Mouse (Mus musculus): ENCODE data around the gene Borcs5. TPM values are rescaled to one million over a fixed set of nuclear protein-coding genes. Genes with fewer than 3 reads are reported as not detected.

Borcs5 gene
- polyA plus RNA-seq, 1 experiment from 2014 or later = 17.6 TPM

DNA sequence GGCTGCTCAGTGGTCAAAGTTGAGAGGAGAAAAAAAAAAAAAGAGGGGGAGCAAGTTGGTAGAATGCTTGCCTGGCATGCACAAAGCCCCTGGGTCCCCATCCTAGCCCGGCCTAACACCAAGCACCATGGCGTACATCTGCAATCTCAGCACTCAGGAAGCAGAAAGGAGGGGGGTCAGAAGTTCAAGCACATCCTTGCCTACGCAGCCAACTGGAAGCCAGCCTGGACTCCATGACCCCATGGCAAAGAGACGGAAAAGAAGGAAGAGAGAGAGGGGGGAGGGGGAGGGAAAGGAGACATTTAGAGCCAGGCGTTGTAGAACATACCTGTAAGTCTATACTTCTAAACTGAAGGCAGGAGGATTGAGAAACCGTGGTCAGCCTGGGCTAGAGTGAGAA lies 32.8 kb upstream of the Borcs5 start:
- no peak for ATAC-seq
- Histone ChIP-seq H3K36me3 (ENCODE audit: control insufficient read depth, insufficient read depth, low read length) (no peaks in the 10 kb centered on the region), H3K27ac (ENCODE audit: low read length) (no peak overlapping the region), H3K9me3 (ENCODE audit: control insufficient read depth, low read length) (no peaks in the 10 kb centered on the region), H3K4me3 (ENCODE audit: low read length) (no peak overlapping the region), H3K4me1 (ENCODE audit: control insufficient read depth, insufficient read depth, low read length) (peaks cover 9% of the 10 kb centered on the region; the same call in 1 of the 2 replicates), H3K4me2 (ENCODE audit: low read depth, low read length) (no peak overlapping the region), H3K27me3 (replicated peaks; ENCODE audit: control insufficient read depth, insufficient read depth, low read length) (no peaks in the 10 kb centered on the region), H3K9ac (ENCODE audit: low read depth, low read length) (no peak overlapping the region)
- WGBS = 55% methylated on average over 6 of the region's 6 CpGs

DNA sequence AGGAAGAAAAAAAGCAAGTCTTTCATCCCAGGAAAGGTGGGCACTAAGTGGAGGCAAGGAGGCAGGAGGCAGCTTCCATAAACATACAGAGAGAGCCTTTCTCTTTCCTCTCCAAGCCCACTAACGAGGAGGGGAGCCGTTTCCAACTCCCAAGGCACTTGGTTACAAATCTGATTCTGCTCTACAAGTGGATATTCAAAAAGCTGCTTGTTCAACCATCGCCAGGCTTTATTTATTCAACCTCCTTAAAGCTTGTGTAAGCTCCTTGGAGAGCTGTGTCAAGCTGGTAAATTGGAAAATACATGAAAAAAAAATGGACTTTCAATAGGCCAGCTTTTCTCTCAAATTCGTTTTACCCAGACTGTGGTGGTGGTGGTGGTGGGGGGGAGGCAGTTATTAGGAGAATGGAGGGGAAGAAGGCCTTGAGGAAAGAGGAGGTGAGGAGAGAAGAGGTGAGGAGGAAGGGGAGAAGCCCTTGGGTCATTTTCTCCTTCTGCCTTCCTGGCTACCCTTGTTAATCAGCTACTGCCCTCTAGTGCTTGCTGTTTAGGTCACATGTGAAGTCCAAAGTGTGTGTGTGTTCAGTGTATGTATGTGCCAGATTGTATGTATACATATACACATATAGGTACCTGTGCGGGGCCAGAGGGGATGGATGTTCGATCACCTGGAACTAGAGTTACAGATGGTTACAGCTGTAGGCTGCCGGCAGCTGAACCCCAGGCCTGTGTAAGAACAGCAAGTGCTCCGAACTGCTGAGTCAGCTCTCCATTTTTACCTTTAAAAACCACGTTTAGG lies 32.2 kb upstream of the Borcs5 start:
- no peak overlapping the region for H3K27ac ChIP-seq (ENCODE audit: low read length)
- H3K36me3 ChIP-seq (ENCODE audit: control insufficient read depth, insufficient read depth, low read length) = no peaks in the 10 kb centered on the region
- 0 out of 2 replicates have a peak, but pooled peaks cover 5% of the 10 kb centered on the region for H3K4me1 ChIP-seq (ENCODE audit: control insufficient read depth, insufficient read depth, low read length)
- H3K9me3 ChIP-seq (ENCODE audit: control insufficient read depth, low read length) = no peaks in the 10 kb centered on the region
- H3K9ac ChIP-seq (ENCODE audit: low read depth, low read length) = no peak overlapping the region
- H3K27me3 ChIP-seq (replicated peaks; ENCODE audit: control insufficient read depth, insufficient read depth, low read length) = no peaks in the 10 kb centered on the region
- H3K4me2 ChIP-seq (ENCODE audit: low read depth, low read length) = no peak overlapping the region
- WGBS = 55% methylated on average over 9 of the region's 9 CpGs
- no peak overlapping the region for H3K4me3 ChIP-seq (ENCODE audit: low read length)
- ATAC-seq = 0 out of 2 replicates have a peak, but pooled peaks have one; percentile 27

DNA sequence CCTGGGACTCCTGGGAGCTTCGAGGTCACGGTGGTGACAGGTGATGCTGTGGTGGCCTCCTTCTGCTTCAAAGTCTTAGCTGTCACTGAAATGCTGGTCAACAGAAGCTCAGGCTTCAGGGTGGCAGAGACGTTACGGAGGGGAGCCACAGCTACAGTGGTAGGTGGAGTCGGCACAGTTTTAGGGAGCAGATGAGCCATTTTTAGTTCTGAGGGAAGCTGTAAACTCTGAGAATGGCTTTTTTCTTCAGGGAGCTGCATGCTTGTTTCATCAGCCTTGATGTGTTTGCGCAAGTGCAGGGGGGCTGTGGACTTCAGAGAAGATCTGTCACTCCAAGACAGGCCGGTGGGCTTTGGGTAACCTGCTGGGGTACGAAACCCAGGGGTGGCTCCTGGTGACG lies 28.9 kb upstream of the Borcs5 start:
- no peak for ATAC-seq
- Histone ChIP-seq H3K9ac (ENCODE audit: low read depth, low read length) (no peak overlapping the region), H3K27ac (ENCODE audit: low read length) (no peak overlapping the region), H3K27me3 (replicated peaks; ENCODE audit: control insufficient read depth, insufficient read depth, low read length) (no peaks in the 10 kb centered on the region), H3K9me3 (ENCODE audit: control insufficient read depth, low read length) (no peaks in the 10 kb centered on the region), H3K4me3 (ENCODE audit: low read length) (no peak overlapping the region), H3K4me2 (ENCODE audit: low read depth, low read length) (no peak overlapping the region), H3K4me1 (ENCODE audit: control insufficient read depth, insufficient read depth, low read length) (peaks cover 10% of the 10 kb centered on the region), H3K36me3 (ENCODE audit: control insufficient read depth, insufficient read depth, low read length) (no peaks in the 10 kb centered on the region)
- WGBS = 83% methylated on average over 9 of the region's 9 CpGs

GRCm38 (mm10) chr6:134611896-134612295 lies 27.4 kb upstream of the Borcs5 start:
- Histone ChIP-seq H3K9ac (ENCODE audit: low read depth, low read length) (no peak overlapping the region), H3K27ac (ENCODE audit: low read length) (no peak overlapping the region), H3K4me2 (ENCODE audit: low read depth, low read length) (no peak overlapping the region), H3K27me3 (replicated peaks; ENCODE audit: control insufficient read depth, insufficient read depth, low read length) (no peaks in the 10 kb centered on the region), H3K4me1 (ENCODE audit: control insufficient read depth, insufficient read depth, low read length) (peaks cover 14% of the 10 kb centered on the region), H3K9me3 (ENCODE audit: control insufficient read depth, low read length) (no peaks in the 10 kb centered on the region), H3K36me3 (ENCODE audit: control insufficient read depth, insufficient read depth, low read length) (no peaks in the 10 kb centered on the region), H3K4me3 (ENCODE audit: low read length) (no peak overlapping the region)
- 0 out of 2 replicates have a peak, but pooled peaks have one; percentile 12 for ATAC-seq
- WGBS = 61% methylated on average over 13 of the region's 13 CpGs

DNA sequence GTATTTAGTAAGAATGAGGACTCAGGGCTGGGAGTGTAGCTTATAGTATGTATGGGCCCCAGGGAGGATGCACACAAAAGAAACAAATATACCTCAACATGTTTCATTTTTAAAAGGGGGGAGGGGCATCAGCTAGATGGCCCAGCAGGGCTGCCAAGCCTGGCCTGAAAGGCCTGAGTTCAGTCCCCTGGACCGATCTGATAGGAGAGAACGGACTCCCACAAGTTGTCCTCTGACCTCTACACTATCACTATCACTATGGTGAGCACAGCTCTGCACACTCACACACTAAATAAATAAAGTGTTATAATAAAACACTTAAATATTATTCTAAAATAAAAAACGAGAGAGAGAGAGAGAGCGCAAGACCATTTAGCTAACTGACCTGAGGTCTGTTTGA lies 25.0 kb upstream of the Borcs5 start:
- Histone ChIP-seq H3K4me2 (ENCODE audit: low read depth, low read length) (peak overlapping the region; percentile 34), H3K9ac (ENCODE audit: low read depth, low read length) (no peak overlapping the region), H3K4me1 (ENCODE audit: control insufficient read depth, insufficient read depth, low read length) (peaks cover 14% of the 10 kb centered on the region), H3K9me3 (ENCODE audit: control insufficient read depth, low read length) (no peaks in the 10 kb centered on the region), H3K27ac (ENCODE audit: low read length) (peak overlapping the region; percentile 43; the same call in 1 of the 2 replicates), H3K36me3 (ENCODE audit: control insufficient read depth, insufficient read depth, low read length) (no peaks in the 10 kb centered on the region), H3K4me3 (ENCODE audit: low read length) (no peak overlapping the region), H3K27me3 (replicated peaks; ENCODE audit: control insufficient read depth, insufficient read depth, low read length) (no peaks in the 10 kb centered on the region)
- 42% methylated on average over 4 of the region's 4 CpGs for WGBS
- peak; percentile 68 for ATAC-seq

- peak overlapping the region; percentile 20 for H3K4me3 ChIP-seq (ENCODE audit: low read length)
- no peak overlapping the region for H3K9ac ChIP-seq (ENCODE audit: low read depth, low read length)
- H3K4me1 ChIP-seq (ENCODE audit: control insufficient read depth, insufficient read depth, low read length) = peaks cover 14% of the 10 kb centered on the region
- no peaks in the 10 kb centered on the region for H3K36me3 ChIP-seq (ENCODE audit: control insufficient read depth, insufficient read depth, low read length)
- no peaks in the 10 kb centered on the region for H3K27me3 ChIP-seq (replicated peaks; ENCODE audit: control insufficient read depth, insufficient read depth, low read length)
- ATAC-seq = peak; percentile 90
- H3K9me3 ChIP-seq (ENCODE audit: control insufficient read depth, low read length) = no peaks in the 10 kb centered on the region
- peak overlapping the region; percentile 34 for H3K4me2 ChIP-seq (ENCODE audit: low read depth, low read length)
- no peak overlapping the region for H3K27ac ChIP-seq (ENCODE audit: low read length)
- WGBS = 7% methylated on average over 16 of the region's 16 CpGs
These were observed 24.3 kb upstream of the Borcs5 start for GRCm38 (mm10) chr6:134614723-134615648.

GRCm38 (mm10) chr6:134617589-134617988 lies 21.7 kb upstream of the Borcs5 start:
- H3K4me3 ChIP-seq (ENCODE audit: low read length) = no peak overlapping the region
- no peaks in the 10 kb centered on the region for H3K27me3 ChIP-seq (replicated peaks; ENCODE audit: control insufficient read depth, insufficient read depth, low read length)
- H3K4me1 ChIP-seq (ENCODE audit: control insufficient read depth, insufficient read depth, low read length) = peaks cover 10% of the 10 kb centered on the region
- H3K9ac ChIP-seq (ENCODE audit: low read depth, low read length) = no peak overlapping the region
- ATAC-seq = no peak
- no peak overlapping the region for H3K4me2 ChIP-seq (ENCODE audit: low read depth, low read length)
- no peaks in the 10 kb centered on the region for H3K36me3 ChIP-seq (ENCODE audit: control insufficient read depth, insufficient read depth, low read length)
- no peaks in the 10 kb centered on the region for H3K9me3 ChIP-seq (ENCODE audit: control insufficient read depth, low read length)
- WGBS = 54% methylated on average over 3 of the region's 3 CpGs
- H3K27ac ChIP-seq (ENCODE audit: low read length) = no peak overlapping the region

DNA sequence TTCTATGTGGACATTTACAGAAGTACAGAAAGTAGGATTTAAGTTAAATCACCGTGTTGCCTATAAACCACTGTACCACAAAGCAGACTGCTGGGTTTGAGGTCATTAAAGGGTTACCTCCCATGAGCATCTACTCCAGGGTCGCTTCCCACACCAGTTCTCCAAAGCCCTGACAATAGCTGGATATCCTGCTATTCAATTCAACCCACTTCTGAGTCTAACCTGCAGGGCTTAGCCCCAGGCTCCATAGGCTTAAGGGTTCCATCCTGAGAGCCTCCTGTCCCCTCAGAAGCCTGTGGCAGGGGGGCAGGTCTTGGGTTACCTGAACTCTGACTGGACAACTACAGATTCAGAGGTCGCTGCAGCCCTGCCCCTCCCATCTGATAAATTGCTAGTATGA lies 19.2 kb upstream of the Borcs5 start:
- Histone ChIP-seq H3K27ac (ENCODE audit: low read length) (no peak overlapping the region), H3K9me3 (ENCODE audit: control insufficient read depth, low read length) (no peaks in the 10 kb centered on the region), H3K4me1 (ENCODE audit: control insufficient read depth, insufficient read depth, low read length) (0 out of 2 replicates have a peak, but pooled peaks cover 4% of the 10 kb centered on the region), H3K9ac (ENCODE audit: low read depth, low read length) (no peak overlapping the region), H3K4me2 (ENCODE audit: low read depth, low read length) (no peak overlapping the region), H3K27me3 (replicated peaks; ENCODE audit: control insufficient read depth, insufficient read depth, low read length) (no peaks in the 10 kb centered on the region), H3K4me3 (ENCODE audit: low read length) (no peak overlapping the region), H3K36me3 (ENCODE audit: control insufficient read depth, insufficient read depth, low read length) (no peaks in the 10 kb centered on the region)
- WGBS = 67% methylated on average over 3 of the region's 3 CpGs
- ATAC-seq = no peak

GRCm38 (mm10) chr6:134620846-134621551 lies 18.3 kb upstream of the Borcs5 start:
- H3K27ac ChIP-seq (ENCODE audit: low read length) = no peak overlapping the region
- H3K9me3 ChIP-seq (ENCODE audit: control insufficient read depth, low read length) = no peaks in the 10 kb centered on the region
- no peak overlapping the region for H3K9ac ChIP-seq (ENCODE audit: low read depth, low read length)
- H3K4me2 ChIP-seq (ENCODE audit: low read depth, low read length) = no peak overlapping the region
- ATAC-seq = no peak
- no peaks in the 10 kb centered on the region for H3K36me3 ChIP-seq (ENCODE audit: control insufficient read depth, insufficient read depth, low read length)
- H3K27me3 ChIP-seq (replicated peaks; ENCODE audit: control insufficient read depth, insufficient read depth, low read length) = no peaks in the 10 kb centered on the region
- WGBS = 73% methylated on average over 6 of the region's 6 CpGs
- no peaks in the 10 kb centered on the region for H3K4me1 ChIP-seq (ENCODE audit: control insufficient read depth, insufficient read depth, low read length)
- no peak overlapping the region for H3K4me3 ChIP-seq (ENCODE audit: low read length)
